Mouse (Mus musculus) intestine, embryonic 14.5 days (tissue): ENCODE measurements around the gene Smg5. TPM values are rescaled to one million over a fixed set of nuclear protein-coding genes. Genes with fewer than 3 reads are reported as not detected.
A peak's percentile ranks its signal among the peaks of the same experiment; 100 is the strongest.

Experiments
- ATAC-seq: fragments of 200-750 bp; cut with Nextera tagmentation; replicated peaks from 2 replicates; pipeline ENCODE4 v1.8.0; 2017; ENCODE audit warnings: low read depth, moderate number of reproducible peaks, moderate TSS enrichment, moderate library complexity; ENCODE audit not compliant: low FRiP score, low TSS enrichment
- DNase-seq: peaks from one replicate; pipeline ENCODE4 v3.0.0-alpha.2; 2018; ENCODE audit warnings: low spot score
- H3K27ac ChIP-seq: fragments of 300-500 bp; sonication (generic); 2 replicates; pipeline ENCODE4 v1.5.1; 2014; ENCODE audit warnings: low read depth, mild to moderate bottlenecking, control low read depth
- H3K27me3 ChIP-seq: fragments of 300-500 bp; sonication (generic); replicated peaks from 2 replicates; pipeline ENCODE4 v1.6.1; 2014; ENCODE audit warnings: low read length, control low read depth; ENCODE audit not compliant: control insufficient read depth, insufficient read depth
- H3K36me3 ChIP-seq: fragments of 300-500 bp; sonication (generic); 2 replicates; pipeline ENCODE4 v1.6.1; 2014; ENCODE audit warnings: low read length, control low read depth; ENCODE audit not compliant: control insufficient read depth, insufficient read depth
- H3K4me1 ChIP-seq: fragments of 300-500 bp; sonication (generic); replicated peaks from 2 replicates; pipeline ENCODE4 v1.6.1; 2014; ENCODE audit warnings: low read length, control low read depth, mixed read lengths; ENCODE audit not compliant: control insufficient read depth, insufficient read depth
- H3K4me2 ChIP-seq: fragments of 300-500 bp; sonication (generic); 2 replicates; pipeline ENCODE4 v1.6.1; 2014; ENCODE audit warnings: low read length
- H3K4me3 ChIP-seq: fragments of 300-500 bp; sonication (generic); 2 replicates; pipeline ENCODE4 v1.5.1; 2014; ENCODE audit warnings: low read depth, low read length, control low read depth, mixed read lengths
- H3K9ac ChIP-seq: fragments of 300-500 bp; sonication (generic); 2 replicates; pipeline ENCODE4 v1.6.1; 2014; ENCODE audit warnings: mild to moderate bottlenecking, low read length
- H3K9me3 ChIP-seq: fragments of 300-500 bp; sonication (generic); 2 replicates; pipeline ENCODE4 v1.6.1; 2016; ENCODE audit warnings: low read length, control low read depth; ENCODE audit not compliant: control insufficient read depth
- WGBS: fragments of 180-500 bp; shearing (Covaris S2); extraction: QIAGEN DNeasy Blood & Tissue Kit; methylation state at CpG from one replicate; pipeline ENCODE4 v1.1.7; 2014; 5-methylcytosine and 5-hydroxymethylcytosine counted together
- polyA plus RNA-seq: library from polyadenylated mRNA; unstranded; fragments of >200 nt; fragmentation: Nextera tagmentation; extraction: Ambion mirVana; gene quantifications from 2 replicates; pipeline ENCODE4 v1.2.1, GENCODE M21; 2014

The Smg5 gene
- polyA plus RNA-seq, 1 experiment from 2014 or later, result 39.4 TPM

DNA sequence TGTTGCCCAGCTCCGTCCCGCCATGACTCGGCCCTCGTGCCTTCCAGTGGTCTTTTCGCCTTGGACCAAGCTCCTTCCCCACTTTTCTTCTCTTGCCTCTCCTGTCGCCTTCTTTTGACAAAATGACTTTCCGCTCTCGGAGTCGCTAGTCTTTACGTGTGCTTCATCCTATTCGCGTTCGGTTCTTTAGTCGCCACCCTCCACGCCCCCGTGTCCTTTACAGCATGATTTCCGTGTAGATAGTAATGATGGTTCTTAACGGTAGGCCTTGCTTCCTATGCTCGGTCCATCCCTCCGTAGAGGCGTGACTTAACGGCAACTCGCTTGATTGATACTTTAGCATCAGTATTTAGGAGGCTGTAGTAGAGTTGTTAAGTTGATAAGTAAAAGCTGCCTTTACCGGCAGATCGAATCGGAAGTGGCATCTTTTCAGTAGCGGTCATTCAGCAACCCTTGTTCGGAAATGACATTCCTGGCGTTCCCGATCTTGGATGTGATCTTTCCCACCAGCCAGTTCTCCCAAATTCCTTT lies 38.7 kb upstream of the Smg5 start:
- ATAC-seq, result no peak
- DNase-seq, result no peak
- under 1% methylated on average over 30 of the region's 30 CpGs for WGBS

DNA sequence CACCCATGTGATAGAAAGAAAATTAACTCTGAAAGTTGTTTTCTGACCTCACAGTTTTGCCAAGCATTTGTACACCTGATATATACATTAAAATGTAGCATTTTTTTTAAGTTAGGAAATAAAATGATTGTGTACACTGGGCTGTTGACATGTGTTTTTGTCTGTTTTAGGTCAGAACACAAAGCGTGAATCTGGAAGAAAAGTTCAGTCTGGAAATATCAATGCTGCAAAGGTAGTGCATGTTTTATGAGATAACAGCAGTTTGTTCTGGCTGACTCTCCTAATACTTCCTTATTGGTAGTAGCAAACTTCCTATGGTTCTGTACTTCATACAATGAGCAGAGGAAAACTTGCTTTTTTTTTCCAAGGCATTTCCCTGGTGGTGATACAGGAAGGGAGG lies 36.9 kb upstream of the Smg5 start:
- Histone ChIP-seq H3K9ac (no peak overlapping the region), H3K4me2 (no peak overlapping the region), H3K4me3 (no peak overlapping the region), H3K4me1 (peaks cover 14% of the 10 kb centered on the region), H3K9me3 (no peaks in the 10 kb centered on the region), H3K36me3 (peaks cover 51% of the 10 kb centered on the region), H3K27me3 (no peaks in the 10 kb centered on the region), H3K27ac (no peak overlapping the region)
- DNase-seq, result no peak
- WGBS, result 86% methylated on average over 1 of the region's 1 CpGs
- no peak for ATAC-seq

More for the DNA sequence above, 38.7 kb upstream of the Smg5 start:
- Histone ChIP-seq H3K9me3 (no peaks in the 10 kb centered on the region), H3K9ac (peak overlapping the region; percentile 81), H3K27me3 (no peaks in the 10 kb centered on the region), H3K36me3 (peaks cover 34% of the 10 kb centered on the region), H3K27ac (peak overlapping the region; percentile 92), H3K4me1 (peaks cover 14% of the 10 kb centered on the region), H3K4me3 (peak overlapping the region; percentile 73), H3K4me2 (peak overlapping the region; percentile 91)

GRCm38 (mm10) chr3:88324951-88325405 lies 11.1 kb upstream of the Smg5 start, which contains the start of gene Glmp:
Gene Glmp (plus strand): TSS chr3:88325023.
- H3K4me3 ChIP-seq, result peak within 1 kb of the TSS; percentile 90
- no peaks in the 10 kb centered on the region for H3K9me3 ChIP-seq
- H3K27me3 ChIP-seq, result no peaks in the 10 kb centered on the region
- 2% methylated on average over 10 of the region's 10 CpGs for WGBS
- DNase-seq (peak; percentile 71), ATAC-seq (peak; percentile 78)
- peaks cover 51% of the 10 kb centered on the region for H3K36me3 ChIP-seq
- peaks cover 10% of the 10 kb centered on the region for H3K4me1 ChIP-seq
- H3K27ac ChIP-seq, result no peak within 1 kb of the TSS
- H3K9ac ChIP-seq, result peak within 1 kb of the TSS; percentile 81
- H3K4me2 ChIP-seq, result peak within 1 kb of the TSS; percentile 94

- 58% methylated on average over 5 of the region's 5 CpGs for WGBS
- DNase-seq (no peak), ATAC-seq (no peak)
- Histone ChIP-seq H3K27me3 (no peaks in the 10 kb centered on the region), H3K4me3 (no peak overlapping the region), H3K9ac (no peak overlapping the region), H3K36me3 (peaks cover 23% of the 10 kb centered on the region; the same call in 1 of the 2 replicates), H3K27ac (no peak overlapping the region), H3K4me1 (peaks cover 10% of the 10 kb centered on the region), H3K9me3 (no peaks in the 10 kb centered on the region), H3K4me2 (no peak overlapping the region)
These were observed 7.1 kb upstream of the Smg5 start for GRCm38 (mm10) chr3:88328956-88329355.

GRCm38 (mm10) chr3:88331282-88331681 lies 4.8 kb upstream of the Smg5 start:
- no peaks in the 10 kb centered on the region for H3K9me3 ChIP-seq
- WGBS, result 21% methylated on average over 2 of the region's 2 CpGs

GRCm38 (mm10) chr3:88334029-88334658 lies 1.9 kb upstream of the Smg5 start:
- Histone ChIP-seq H3K4me1 (peaks cover 12% of the 10 kb centered on the region), H3K9me3 (no peaks in the 10 kb centered on the region), H3K27me3 (no peaks in the 10 kb centered on the region), H3K36me3 (peaks cover 5% of the 10 kb centered on the region; the same call in 1 of the 2 replicates), H3K4me2 (peak overlapping the region; percentile 83), H3K27ac (peak overlapping the region; percentile 78), H3K4me3 (peak overlapping the region; percentile 21), H3K9ac (peak overlapping the region; percentile 27)
- peak; percentile 74 for DNase-seq
- ATAC-seq, result peak; percentile 16
- 40% methylated on average over 12 of the region's 12 CpGs for WGBS

More at GRCm38 (mm10) chr3:88331282-88331681, 4.8 kb upstream of the Smg5 start:
- Histone ChIP-seq H3K4me1 (no peaks in the 10 kb centered on the region; the same call in none of the 2 replicates), H3K4me2 (no peak overlapping the region), H3K27ac (no peak overlapping the region), H3K36me3 (peaks cover 23% of the 10 kb centered on the region; the same call in 1 of the 2 replicates), H3K4me3 (no peak overlapping the region), H3K9ac (no peak overlapping the region), H3K27me3 (no peaks in the 10 kb centered on the region)
- no peak for DNase-seq
- ATAC-seq, result no peak

GRCm38 (mm10) chr3:88334902-88335435 lies 1.1 kb upstream of the Smg5 start:
- Histone ChIP-seq H3K27me3 (no peaks in the 10 kb centered on the region), H3K27ac (peak overlapping the region; percentile 93), H3K36me3 (no peaks in the 10 kb centered on the region), H3K9ac (peak overlapping the region; percentile 92), H3K9me3 (no peaks in the 10 kb centered on the region), H3K4me1 (peaks cover 12% of the 10 kb centered on the region), H3K4me3 (peak overlapping the region; percentile 82), H3K4me2 (peak overlapping the region; percentile 83)
- no peak for ATAC-seq
- WGBS, result 43% methylated on average over 3 of the region's 3 CpGs
- no peak for DNase-seq

DNA sequence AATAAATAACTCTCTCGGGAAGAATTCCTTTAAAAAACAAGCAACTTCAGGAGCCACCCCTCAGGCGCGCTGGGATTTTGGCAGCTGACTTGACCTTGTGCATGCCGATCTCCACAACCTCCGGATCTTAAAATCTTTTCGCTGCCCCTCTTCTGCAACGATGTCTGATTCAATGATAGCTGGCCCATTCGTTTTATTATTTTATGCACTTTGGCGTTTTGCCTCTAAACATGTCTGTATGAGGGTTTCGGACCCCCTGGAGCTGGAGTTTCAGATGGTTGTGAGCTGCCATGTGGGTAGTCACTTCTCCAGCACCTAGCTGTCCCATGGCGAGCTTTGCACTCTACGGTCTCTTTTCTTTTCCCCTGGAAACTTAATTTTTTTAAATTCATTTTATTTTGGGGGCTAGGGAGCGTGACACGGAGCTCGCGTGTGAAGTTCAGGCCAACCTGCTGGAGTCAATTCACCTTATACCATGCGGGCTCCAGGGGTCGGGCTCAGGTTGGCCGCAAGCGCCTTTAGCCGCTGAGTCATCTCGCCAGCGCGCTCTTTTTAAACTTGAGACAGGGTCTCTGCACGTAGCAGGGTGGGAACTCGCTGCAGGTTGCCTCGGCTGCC lies 515 bp upstream of the Smg5 start:
- H3K27ac ChIP-seq, result peak overlapping the region; percentile 93
- no peak for DNase-seq
- no peaks in the 10 kb centered on the region for H3K9me3 ChIP-seq
- WGBS, result under 1% methylated on average over 27 of the region's 27 CpGs
- peaks cover 12% of the 10 kb centered on the region for H3K4me1 ChIP-seq
- H3K4me3 ChIP-seq, result peak overlapping the region; percentile 82
- H3K4me2 ChIP-seq, result peak overlapping the region; percentile 83
- no peaks in the 10 kb centered on the region for H3K27me3 ChIP-seq
- peak overlapping the region; percentile 92 for H3K9ac ChIP-seq
- H3K36me3 ChIP-seq, result no peaks in the 10 kb centered on the region
- peak; percentile 40; the same call in 1 of the 2 replicates for ATAC-seq
